Mouse (Mus musculus) lung, postnatal 25 days (tissue): ENCODE results near the gene Pla2g10.
A peak's percentile ranks its signal among the peaks of the same experiment; 100 is the strongest.
"Not testable (repeated sequence)": the region's sequence is repeated elsewhere in the genome, so short reads cannot be mapped to it uniquely, and the experiment has no call there.

Source experiments
- DNase-seq: peaks from one replicate; pipeline ENCODE4 v3.0.0; 2022; ENCODE audit warnings: low spot score

The Pla2g10 gene

DNA sequence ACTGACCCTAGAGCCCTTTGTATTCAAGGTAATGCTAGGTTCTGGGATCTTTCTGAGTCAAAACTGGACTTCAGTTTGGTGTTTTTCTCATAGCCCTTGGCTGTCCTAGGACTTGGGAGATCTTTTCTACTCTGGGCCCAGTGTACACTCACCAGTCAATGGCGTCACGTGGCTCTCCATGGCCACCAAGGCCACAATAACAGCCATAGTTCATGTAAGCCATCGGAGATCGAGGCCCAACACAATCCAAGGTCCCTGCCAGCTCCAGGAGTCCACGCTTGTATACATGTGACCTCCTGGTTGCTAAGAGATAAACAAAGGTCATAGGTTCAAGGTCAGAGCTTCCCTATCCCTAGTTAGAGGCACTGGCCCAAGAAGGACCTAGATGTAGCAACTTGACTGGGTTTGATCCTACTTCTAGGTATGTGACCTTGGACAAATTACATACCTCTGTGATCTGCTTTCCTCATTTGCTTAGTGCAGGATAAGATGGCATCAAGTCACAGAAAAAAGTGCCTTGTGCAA, 2.9 kb downstream of the Pla2g10 start:
- no peak for DNase-seq

DNA sequence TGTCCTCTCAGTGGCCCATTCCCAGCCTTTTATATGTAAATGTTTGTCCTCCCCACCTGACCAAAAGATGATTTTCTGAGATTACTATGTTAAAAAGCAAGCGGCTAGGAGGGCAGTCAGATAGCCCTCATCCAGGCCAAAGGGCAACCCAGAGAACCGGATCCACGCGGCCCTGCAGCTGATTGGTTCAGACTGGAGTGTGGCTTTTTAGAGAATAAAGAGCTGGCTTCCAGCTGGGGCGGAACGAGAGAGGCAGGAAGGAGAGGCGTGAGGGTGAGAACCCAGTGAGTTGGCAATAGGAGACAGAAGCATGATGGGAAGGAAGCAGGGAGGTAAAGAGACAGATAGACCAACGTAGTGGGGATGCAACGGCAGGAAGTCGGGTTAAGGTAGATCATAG, 7.8 kb downstream of the Pla2g10 start:
- no peak for DNase-seq

DNA sequence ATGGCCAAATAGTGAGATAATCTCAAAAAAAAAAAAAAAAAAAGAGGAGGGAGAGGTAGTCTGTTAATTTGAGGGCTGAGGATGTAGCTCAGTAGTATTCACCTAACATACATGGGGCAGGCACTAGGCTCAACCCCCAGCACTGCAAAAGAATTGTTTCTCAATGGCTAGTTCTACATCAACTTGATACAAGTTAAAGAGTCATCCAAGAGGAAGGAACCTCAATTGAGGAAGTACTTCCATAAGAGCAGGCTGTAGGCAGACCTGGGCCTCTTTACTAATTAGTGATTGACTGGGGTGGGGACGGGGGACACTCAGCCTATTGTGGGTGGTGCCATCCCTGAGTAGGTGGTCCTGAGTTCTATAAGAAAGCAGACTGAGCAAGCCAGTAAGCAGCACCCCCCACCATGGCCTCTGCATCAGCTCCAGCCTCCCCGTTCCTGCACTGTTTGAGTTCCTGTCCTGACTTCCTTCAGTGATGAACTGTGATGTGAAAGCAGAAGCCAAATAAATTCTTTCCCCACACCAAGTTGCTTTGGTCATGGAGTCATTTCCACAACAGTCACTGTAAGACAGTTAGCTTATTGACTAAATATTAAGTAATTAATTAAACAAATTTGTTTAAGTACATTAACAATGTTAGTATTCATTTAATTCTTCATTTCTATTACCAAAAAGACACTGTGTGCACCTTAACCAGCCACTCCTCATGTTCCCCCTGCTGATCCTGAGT, 13.8 kb downstream of the Pla2g10 start:
- no peak for DNase-seq

DNA sequence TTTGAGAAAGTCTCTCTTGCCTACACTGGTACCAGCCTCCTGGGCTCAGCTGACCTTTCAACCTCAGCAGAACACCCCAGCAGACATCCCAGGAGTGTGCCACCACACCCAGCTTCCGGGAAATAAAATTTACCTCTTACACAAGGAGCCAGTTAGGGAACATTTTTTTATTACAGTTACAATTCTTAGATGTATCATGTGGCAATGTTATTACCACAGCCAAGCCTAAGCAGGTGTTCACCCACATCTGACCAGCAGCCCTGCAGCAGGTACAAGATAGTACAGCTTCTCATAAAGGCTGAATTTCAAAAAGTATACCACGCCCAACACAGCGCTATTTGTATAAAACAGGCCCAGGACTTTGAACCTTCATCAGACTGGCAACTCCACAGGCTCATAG, 15.9 kb downstream of the Pla2g10 start:
- no peak for DNase-seq

DNA sequence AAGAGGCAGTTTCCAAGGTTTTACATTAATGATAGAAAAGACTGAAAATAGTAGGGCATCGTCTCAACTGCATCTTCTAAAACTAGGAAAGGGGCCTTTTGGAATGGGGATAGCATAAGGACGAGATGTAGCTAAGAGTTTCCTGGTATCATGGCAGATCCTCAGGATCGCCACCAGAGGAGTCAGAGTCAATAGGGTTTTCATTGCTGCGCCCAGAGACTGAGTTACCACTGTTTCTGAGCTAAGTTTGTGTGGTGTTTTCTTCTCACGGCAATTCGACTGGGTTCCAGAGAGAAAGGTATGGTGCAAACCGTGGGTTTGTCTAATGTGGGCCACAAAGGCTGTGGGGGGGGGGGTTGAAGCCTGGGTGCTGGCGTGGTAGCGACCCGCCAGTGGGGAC, 26.1 kb downstream of the Pla2g10 start:
- no peak for DNase-seq

DNA sequence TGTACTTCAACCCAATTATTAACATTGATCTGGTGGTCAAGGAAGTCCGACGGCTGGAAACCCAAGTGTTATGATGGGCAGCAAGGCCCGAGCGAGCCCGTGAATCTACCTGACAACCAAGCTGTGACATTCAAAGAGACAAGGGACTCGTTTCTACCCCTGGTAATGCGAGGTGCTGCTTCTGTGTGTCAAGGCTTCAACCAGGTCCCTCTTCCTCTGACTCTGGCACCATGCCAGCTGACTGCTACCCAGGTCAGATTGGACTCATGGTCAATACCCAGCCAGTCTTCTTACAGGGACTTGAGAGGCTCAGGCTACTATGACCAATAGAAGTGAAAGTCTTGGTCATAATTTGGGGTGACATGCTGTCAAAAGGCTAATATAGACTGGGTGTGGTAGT, 28.6 kb downstream of the Pla2g10 start:
- DNase-seq, result no peak

DNA sequence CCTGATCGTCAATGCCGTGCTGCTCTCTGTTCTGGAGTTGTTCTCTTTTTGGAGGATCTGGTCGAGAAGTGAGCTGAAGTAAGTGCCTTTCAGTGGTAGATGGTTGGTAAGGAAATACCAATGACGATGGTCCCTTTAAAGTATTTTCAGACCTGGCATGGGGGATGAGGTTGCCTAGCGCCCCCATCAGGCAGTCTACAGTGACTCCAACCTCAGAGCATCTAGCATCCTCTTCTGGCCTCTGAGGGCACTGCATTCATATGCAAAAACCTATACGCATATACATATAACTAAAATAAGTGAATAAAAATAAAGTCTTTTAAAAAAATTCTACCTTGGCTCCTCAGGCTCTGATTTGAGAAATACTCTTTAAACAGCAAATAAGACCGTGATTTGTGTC, 31.8 kb downstream of the Pla2g10 start:
- DNase-seq, result no peak

DNA sequence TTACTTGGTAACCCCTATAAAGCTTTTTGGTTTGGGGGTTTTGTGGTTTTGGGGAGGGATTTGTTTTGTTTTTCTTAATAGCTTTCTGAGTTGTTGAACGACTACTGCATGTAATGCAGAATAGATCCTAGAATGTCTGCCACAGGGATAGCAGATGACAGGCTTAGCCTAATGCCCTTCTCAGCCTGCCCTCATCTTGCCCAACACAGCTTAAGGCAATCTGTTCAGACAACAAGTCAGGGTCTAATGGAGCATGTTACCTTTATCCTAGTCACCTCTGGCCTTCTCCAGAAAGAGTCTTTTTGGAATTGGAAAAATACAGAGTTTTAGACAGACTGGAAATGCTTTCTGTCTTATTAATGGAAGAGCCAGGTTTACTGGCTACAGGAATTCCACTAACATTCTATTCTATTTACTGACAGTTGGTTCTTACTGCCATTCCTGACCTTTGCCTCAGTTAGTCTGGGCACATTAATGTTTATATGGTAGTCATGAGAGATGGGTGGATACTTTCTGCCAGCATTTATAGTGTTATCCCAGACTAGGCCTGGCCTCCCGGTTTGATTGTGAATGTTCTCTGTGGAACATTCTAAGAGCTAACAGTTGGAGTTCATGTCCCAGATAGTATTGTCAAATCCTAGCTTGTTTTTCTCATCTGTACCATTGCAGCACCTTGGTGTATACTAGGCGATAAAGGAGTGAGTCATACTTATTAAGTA, 52.0 kb downstream of the Pla2g10 start:
- no peak for DNase-seq

DNA sequence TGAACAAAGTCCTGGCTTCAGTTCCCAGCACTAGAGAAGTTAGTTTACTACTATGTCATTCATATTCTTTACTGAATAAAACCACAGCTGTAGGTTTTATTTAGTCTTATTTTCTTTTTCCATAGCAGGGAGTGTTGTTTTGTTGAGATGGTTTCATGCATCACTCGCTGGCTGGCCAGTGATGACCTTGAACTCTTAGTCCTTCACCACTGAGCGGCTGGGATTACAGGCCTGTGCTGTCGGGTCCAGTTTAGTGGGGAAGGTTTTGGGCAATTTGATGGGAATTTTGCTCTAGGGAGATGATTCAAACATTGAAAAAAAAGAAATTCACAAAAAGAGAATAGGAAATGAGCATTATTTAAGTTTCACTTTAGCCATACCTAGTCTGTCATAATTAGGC, 56.3 kb downstream of the Pla2g10 start:
- no peak for DNase-seq

DNA sequence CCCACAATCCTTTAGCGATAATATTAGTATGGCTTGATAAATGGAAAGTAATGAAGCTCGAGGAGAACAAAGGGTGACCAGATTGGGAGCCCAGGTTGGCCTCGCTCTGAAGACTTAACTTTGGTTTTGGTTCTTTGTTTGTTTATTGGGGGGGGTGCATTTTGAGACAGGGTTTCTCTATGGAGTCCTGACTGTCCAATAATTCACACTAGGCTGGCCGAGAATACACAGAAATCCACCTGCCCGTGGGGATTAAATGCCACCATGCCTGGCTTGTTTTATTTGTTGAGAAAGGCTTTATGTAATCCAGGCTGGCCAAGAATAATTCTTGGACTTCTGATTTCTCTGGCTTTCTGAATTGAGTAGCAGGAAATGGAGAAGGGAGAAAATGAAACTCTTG, 57.7 kb downstream of the Pla2g10 start:
- DNase-seq, result no peak

DNA sequence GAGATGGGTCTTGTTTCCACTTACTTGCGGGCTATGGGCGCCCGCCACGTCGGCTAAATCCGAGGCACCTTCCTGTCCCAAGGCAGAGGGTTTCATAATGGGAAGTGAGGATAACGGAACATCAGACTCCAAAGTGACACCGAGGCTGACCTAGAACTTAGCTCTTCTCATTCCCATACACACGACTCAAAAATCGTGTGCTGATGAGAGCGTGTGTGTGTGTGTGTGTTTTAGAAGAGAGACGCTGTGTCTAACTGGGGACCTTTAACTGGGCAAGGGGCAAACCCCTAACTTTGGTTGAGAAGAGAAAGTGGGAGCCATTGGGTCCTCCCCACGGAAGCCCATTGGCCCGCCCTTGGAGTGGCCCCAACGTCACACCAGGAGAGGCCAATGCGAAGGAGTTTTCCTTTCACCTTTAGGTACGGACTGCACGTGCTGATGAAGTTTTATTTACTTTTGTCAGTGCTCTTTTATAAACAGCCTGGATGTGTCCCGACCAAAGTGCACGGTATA, 58.3 kb downstream of the Pla2g10 start:
- peak; percentile 82 for DNase-seq

DNA sequence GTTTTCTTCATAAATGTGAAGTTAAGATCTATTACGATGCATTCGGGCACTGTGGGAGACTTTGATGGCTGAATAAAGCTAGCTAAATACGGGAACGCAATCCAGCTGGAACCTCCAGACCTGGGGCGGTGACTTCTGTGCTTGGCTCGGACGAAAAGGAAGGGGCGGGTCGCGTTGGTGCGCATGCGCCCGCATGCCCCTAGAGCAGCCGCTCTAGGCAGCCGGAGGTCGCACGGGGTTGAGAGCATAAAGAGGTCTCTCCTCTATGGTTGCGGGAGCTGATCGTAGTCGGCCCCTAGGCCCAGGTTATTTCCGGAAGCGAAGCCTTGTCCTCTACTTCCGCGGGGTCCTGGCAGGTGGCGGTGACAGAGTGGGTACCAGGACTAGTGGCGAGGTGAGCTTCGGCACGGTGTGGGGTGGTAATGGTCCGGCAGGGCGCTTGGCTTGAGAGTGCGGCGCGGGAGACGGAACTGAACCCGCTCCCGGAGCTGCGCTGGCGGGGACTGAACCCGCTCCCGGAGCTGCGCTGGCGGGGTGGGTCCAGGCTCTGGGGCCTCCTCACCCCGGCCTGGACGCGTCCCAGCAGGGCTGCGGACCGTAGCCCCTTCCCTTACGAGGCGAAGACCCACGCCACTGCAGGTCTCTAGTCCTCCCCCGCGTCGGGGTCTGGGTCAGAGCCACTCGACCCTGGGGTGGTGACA, 58.9 kb downstream of the Pla2g10 start, which contains the start of the genes Bfar and 3110001I22Rik:
Bfar (plus strand) TSS at position 174 of the 701 bp plus-strand sequence.
3110001I22Rik (plus strand) TSS at position 245 of the 701 bp plus-strand sequence.
- DNase-seq, result peak; percentile 92

DNA sequence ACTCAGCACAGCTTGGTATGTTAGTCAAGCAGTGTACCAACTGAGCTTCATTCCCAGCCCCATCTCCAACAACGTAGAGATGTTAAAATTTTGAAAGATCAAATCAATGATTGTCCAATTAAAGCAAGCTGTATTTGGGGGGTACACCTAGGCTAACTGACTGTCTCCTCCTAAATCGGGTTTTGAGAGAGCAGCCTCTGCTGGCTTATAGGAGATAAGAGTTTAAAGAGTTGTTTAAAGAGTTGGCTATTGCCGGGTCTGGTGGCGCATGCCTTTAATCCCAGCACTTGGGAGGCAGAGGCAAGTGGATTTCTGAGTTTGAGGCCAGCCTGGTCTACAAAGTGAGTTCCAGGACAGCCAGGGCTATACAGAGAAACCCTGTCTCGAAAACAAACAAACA, 59.9 kb downstream of the Pla2g10 start:
- not testable (repeated sequence) for DNase-seq

DNA sequence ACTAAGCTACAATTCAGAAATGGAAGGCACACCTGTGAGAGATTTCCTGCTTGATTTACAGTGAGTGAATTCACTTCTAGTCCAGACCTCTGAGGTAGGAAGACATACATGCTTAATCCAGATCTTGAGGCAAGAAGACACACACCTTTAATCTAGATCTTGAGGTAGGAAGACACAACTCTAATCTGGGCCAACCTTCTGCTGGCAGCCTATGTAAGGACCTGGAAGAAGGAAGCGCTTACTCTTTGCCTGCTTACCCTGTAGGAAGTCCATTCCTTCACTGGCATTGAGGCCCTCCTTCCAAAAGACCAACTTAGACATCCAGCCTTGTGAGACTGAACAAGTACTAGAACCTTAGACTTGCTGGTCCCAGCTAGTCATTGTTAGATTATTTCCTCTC, 61.5 kb downstream of the Pla2g10 start:
- no peak for DNase-seq

DNA sequence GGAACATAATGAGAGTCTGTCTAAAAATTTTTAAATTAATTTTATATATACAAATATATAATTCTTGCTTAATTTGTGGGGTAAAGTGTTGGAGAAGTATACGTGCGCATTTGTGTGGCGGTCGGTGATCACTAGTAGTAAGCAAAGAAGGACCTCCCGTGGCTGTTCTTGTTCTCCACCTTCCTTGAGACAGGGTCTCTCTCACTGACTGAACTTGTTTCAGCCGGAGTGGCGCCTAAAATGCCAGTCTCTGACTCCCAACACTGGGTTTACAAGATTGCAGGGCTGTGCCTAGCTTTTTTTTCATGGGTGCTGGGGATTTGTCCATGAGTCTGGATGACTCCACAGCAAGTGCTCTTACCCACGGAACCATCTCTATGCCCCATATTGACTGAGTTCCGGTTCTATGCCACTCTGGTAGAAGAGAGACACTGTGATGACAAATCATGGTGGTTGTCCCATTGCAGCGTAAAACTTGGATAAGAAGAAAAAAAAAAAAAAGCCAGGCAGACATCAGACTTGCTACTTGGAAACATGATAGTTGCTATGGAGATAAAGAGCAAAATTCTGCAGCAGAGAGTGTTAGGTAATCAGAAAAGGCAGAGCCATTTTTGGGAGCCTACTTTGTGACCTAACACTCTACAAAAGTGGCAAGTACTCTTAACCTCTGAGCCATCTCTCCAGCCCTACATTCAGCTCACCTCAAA, 62.2 kb downstream of the Pla2g10 start:
- DNase-seq, result no peak

DNA sequence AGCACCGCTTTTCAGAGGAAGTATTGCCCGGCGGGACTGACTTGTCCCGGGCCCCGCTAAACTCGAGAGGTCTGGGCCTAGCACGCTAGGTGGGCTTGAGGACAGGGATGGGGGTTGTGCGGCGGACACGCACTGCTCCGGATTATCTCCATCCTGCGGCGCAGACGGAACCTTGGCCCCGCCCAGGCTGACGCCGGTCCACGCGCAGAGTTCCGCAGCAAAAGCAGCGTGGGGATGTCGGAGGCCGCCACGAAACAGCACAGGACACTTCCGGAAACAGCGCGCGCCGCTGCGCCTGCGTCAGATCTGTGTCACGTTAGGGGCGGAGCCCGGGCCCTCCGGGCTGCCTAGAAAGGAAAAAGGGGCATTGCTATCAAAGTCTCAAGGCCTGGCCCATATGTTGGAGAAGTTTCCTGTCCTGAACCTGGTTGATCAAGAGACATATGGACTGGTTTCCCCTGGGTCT, 62.9 kb downstream of the Pla2g10 start, which contains the start of gene Parn:
Parn (minus strand) TSS at position 293 of the 466 bp plus-strand sequence.
- DNase-seq, result peak; percentile 95
